Mouse (Mus musculus) layer of hippocampus, postnatal 25 days (tissue): ENCODE results near the gene Mbnl1. TPM values are rescaled to one million over a fixed set of nuclear protein-coding genes. Genes with fewer than 3 reads are reported as not detected.
A peak's percentile ranks its signal among the peaks of the same experiment; 100 is the strongest.

ENCODE experiments used
- DNase-seq, 2 experiments: peaks; one replicate each; pipeline ENCODE4 v3.0.0; 2022; ENCODE audit warnings: mixed read lengths in 2 of 2, low spot score in 1 of 2; ENCODE audit errors: extremely low spot score in 1 of 2
- total RNA-seq, 2 experiments: library from RNA; stranded (reverse); gene quantifications; 2 replicates each; pipeline ENCODE4 v1.2.3; 2021

Mbnl1 gene
- total RNA-seq, 2 experiments from 2014 or later = 113 to 125 TPM

GRCm38 (mm10) chr3:60601686-60602085 lies 129.1 kb downstream of the Mbnl1 start:
- peak; percentile 51 to 91 for DNase-seq

- DNase-seq = no peak
Observed at GRCm38 (mm10) chr3:60602923-60603549, 130.4 kb downstream of the Mbnl1 start.

GRCm38 (mm10) chr3:60603637-60604036 lies 131.0 kb downstream of the Mbnl1 start:
- DNase-seq = no peak

GRCm38 (mm10) chr3:60604205-60604604 lies 131.6 kb downstream of the Mbnl1 start:
- no peak for DNase-seq

- DNase-seq = no peak
Observed at GRCm38 (mm10) chr3:60608952-60609403, 136.3 kb downstream of the Mbnl1 start.

GRCm38 (mm10) chr3:60611839-60612238 lies 139.2 kb downstream of the Mbnl1 start:
- peak in 1 of 2 experiments; percentile 67 for DNase-seq

GRCm38 (mm10) chr3:60613121-60613520 lies 140.5 kb downstream of the Mbnl1 start:
- DNase-seq = no peak

- no peak for DNase-seq
Observed at GRCm38 (mm10) chr3:60614516-60614915, 141.9 kb downstream of the Mbnl1 start.

- DNase-seq = no peak
Observed at GRCm38 (mm10) chr3:60615057-60615606, 142.5 kb downstream of the Mbnl1 start.

- no peak for DNase-seq
Observed at GRCm38 (mm10) chr3:60615615-60616014, 143.0 kb downstream of the Mbnl1 start.

GRCm38 (mm10) chr3:60616147-60616546 lies 143.5 kb downstream of the Mbnl1 start:
- DNase-seq = no peak

GRCm38 (mm10) chr3:60617643-60618042 lies 145.0 kb downstream of the Mbnl1 start:
- DNase-seq = no peak

GRCm38 (mm10) chr3:60620236-60620635 lies 147.6 kb downstream of the Mbnl1 start:
- no peak for DNase-seq

GRCm38 (mm10) chr3:60631183-60631582 lies 158.6 kb downstream of the Mbnl1 start:
- no peak for DNase-seq

GRCm38 (mm10) chr3:60631754-60632153 lies 159.1 kb downstream of the Mbnl1 start:
- no peak for DNase-seq

GRCm38 (mm10) chr3:60632796-60633466 lies 160.3 kb downstream of the Mbnl1 start:
- no peak for DNase-seq

GRCm38 (mm10) chr3:60638530-60638929 lies 165.9 kb downstream of the Mbnl1 start:
- DNase-seq = no peak

- DNase-seq = no peak
Observed at GRCm38 (mm10) chr3:60639135-60639534, 166.5 kb downstream of the Mbnl1 start.

GRCm38 (mm10) chr3:60642227-60642626 lies 169.6 kb downstream of the Mbnl1 start:
- DNase-seq = no peak

- no peak for DNase-seq
Observed at GRCm38 (mm10) chr3:60645531-60645930, 172.9 kb downstream of the Mbnl1 start.

- no peak for DNase-seq
Observed at GRCm38 (mm10) chr3:60648293-60648692, 175.7 kb downstream of the Mbnl1 start.

GRCm38 (mm10) chr3:60660762-60661161 lies 188.1 kb downstream of the Mbnl1 start:
- DNase-seq = no peak
